In the genomic region with DNA sequence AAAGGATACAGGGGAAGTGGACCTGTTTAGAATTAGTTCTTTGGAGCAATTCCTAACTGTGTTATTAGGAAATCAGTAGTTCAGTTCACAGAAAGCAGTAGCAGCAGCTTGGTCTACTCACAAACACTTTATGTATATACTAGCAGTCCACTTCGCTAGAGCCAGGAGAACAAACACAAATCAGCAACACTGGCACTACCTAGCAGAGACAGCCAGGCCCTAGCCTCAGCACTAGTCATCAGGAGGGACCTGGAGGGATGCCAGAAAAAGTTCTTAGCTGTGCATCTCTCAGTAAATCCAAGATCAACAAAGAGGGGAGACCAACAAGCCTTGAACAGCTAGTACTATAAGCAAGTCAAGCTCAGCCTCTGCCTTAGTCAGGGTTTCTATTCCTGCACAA, we compare ENCODE assay signal across 18 mouse cellular contexts.
DNase-seq lines count a peak whose midpoint lies in the region; ATAC-seq and TF ChIP-seq lines count a peak whose summit lies in the region.
"Had no signal": no experiment of that assay in that cellular context is flagged by ENCODE, and none has a peak within 500 bp of the region (broad histone marks: within the 10 kb centered on the region; RNA-seq: fewer than 3 reads in every experiment).

No protein-coding gene starts in this region.

- H3K36me3 ChIP-seq in lung, embryonic 15.5 days = no peaks in the 10 kb centered on the region
- H3K36me3 ChIP-seq in lung, postnatal 0 days (ENCODE audit: insufficient read depth, low read length) = no peaks in the 10 kb centered on the region; the same call in 1 of the 2 replicates
- no peaks in the 10 kb centered on the region for H3K36me3 ChIP-seq in forebrain, postnatal 0 days (ENCODE audit: insufficient read depth)
- H3K36me3 ChIP-seq: embryonic facial prominence, embryonic 10.5 days; embryonic facial prominence, embryonic 12.5 days; forebrain, embryonic 15.5 days had no signal

- no peak for DNase-seq in lung, postnatal 14 days
- DNase-seq in lung, postnatal 0 days (ENCODE audit: low spot score) = peak; percentile 42
- no peak for DNase-seq in lung, adult 2 months
- DNase-seq in brain, embryonic 14.5 days (ENCODE audit: low read depth) = peak; percentile 9
- DNase-seq in forebrain, postnatal 0 days = no peak
- DNase-seq: adrenal gland, adult 2 months; adrenal gland, postnatal 10 days; adrenal gland, postnatal 25 days; cerebellum, adult 11-12 months; cerebellum, adult 2 months; cerebellum, adult 9-10 months; cerebellum, postnatal 10 days; cerebellum, postnatal 25 days had no signal

- WGBS in lung, embryonic 15.5 days = 44% methylated on average over 1 of the region's 1 CpGs
- WGBS in lung, postnatal 0 days = 42% methylated on average over 1 of the region's 1 CpGs
- WGBS in lung, adult 2 months = 37% methylated on average over 1 of the region's 1 CpGs
- WGBS in forebrain, postnatal 0 days = 85% methylated on average over 1 of the region's 1 CpGs

- peak; percentile 89 for ATAC-seq in lung, embryonic 15.5 days (ENCODE audit: borderline replicate concordance, extremely low read depth, low FRiP score, low TSS enrichment)
- ATAC-seq in lung, postnatal 0 days = peak; percentile 77
- no peak for ATAC-seq in forebrain, postnatal 0 days
- ATAC-seq: forebrain, embryonic 13.5 days; forebrain, embryonic 15.5 days had no signal

- no peaks in the 10 kb centered on the region for H3K4me1 ChIP-seq in lung, embryonic 15.5 days
- no peaks in the 10 kb centered on the region for H3K4me1 ChIP-seq in lung, postnatal 0 days (ENCODE audit: insufficient read depth, low read depth, low read length)
- no peaks in the 10 kb centered on the region for H3K4me1 ChIP-seq in lung, adult 2 months (ENCODE audit: control insufficient read depth, insufficient read depth, low read length)
- H3K4me1 ChIP-seq in forebrain, postnatal 0 days (ENCODE audit: insufficient read depth) = no peaks in the 10 kb centered on the region
- H3K4me1 ChIP-seq: embryonic facial prominence, embryonic 10.5 days; embryonic facial prominence, embryonic 12.5 days; forebrain, embryonic 13.5 days; forebrain, embryonic 15.5 days had no signal

- no peak for TF ChIP-seq EP300 in lung, postnatal 0 days (IDR thresholded peaks at IDR 0.05)

- H3K27me3 ChIP-seq in lung, embryonic 15.5 days = no peaks in the 10 kb centered on the region
- H3K27me3 ChIP-seq in lung, postnatal 0 days (replicated peaks; ENCODE audit: insufficient read depth, low read length) = no peaks in the 10 kb centered on the region
- no peaks in the 10 kb centered on the region for H3K27me3 ChIP-seq in forebrain, postnatal 0 days (ENCODE audit: insufficient read depth, low read length)
- H3K27me3 ChIP-seq: embryonic facial prominence, embryonic 12.5 days; forebrain, embryonic 13.5 days; forebrain, embryonic 15.5 days had no signal

- no peak overlapping the region for H3K9ac ChIP-seq in lung, embryonic 15.5 days
- no peak overlapping the region for H3K9ac ChIP-seq in lung, postnatal 0 days (replicated peaks; ENCODE audit: low read depth)
- H3K9ac ChIP-seq in forebrain, postnatal 0 days = no peak overlapping the region
- H3K9ac ChIP-seq: embryonic facial prominence, embryonic 12.5 days; forebrain, embryonic 13.5 days; forebrain, embryonic 15.5 days had no signal

- no peak overlapping the region for H3K4me2 ChIP-seq in lung, embryonic 15.5 days
- no peak overlapping the region for H3K4me2 ChIP-seq in lung, postnatal 0 days (replicated peaks; ENCODE audit: low read depth, low read length)
- no peak overlapping the region for H3K4me2 ChIP-seq in forebrain, postnatal 0 days (ENCODE audit: low read depth)
- H3K4me2 ChIP-seq: embryonic facial prominence, embryonic 12.5 days; forebrain, embryonic 13.5 days; forebrain, embryonic 15.5 days had no signal

- no peak overlapping the region for H3K4me3 ChIP-seq in lung, embryonic 15.5 days
- no peak overlapping the region for H3K4me3 ChIP-seq in lung, postnatal 0 days (ENCODE audit: low read depth, low read length)
- H3K4me3 ChIP-seq in lung, adult 2 months (replicated peaks; ENCODE audit: extremely low read depth, low read depth, low read length) = no peak overlapping the region
- no peak overlapping the region for H3K4me3 ChIP-seq in forebrain, postnatal 0 days (ENCODE audit: low read depth, low read length)
- H3K4me3 ChIP-seq: embryonic facial prominence, embryonic 10.5 days; embryonic facial prominence, embryonic 12.5 days; forebrain, embryonic 13.5 days; forebrain, embryonic 15.5 days had no signal

- no peaks in the 10 kb centered on the region for H3K9me3 ChIP-seq in lung, embryonic 15.5 days
- no peaks in the 10 kb centered on the region for H3K9me3 ChIP-seq in lung, postnatal 0 days (ENCODE audit: low read length)
- H3K9me3 ChIP-seq in forebrain, postnatal 0 days (ENCODE audit: low read length) = no peaks in the 10 kb centered on the region
- H3K9me3 ChIP-seq: embryonic facial prominence, embryonic 10.5 days; embryonic facial prominence, embryonic 12.5 days; forebrain, embryonic 13.5 days; forebrain, embryonic 15.5 days had no signal

- no peak overlapping the region for H3K27ac ChIP-seq in lung, embryonic 15.5 days
- H3K27ac ChIP-seq in lung, postnatal 0 days (ENCODE audit: low read length) = no peak overlapping the region
- no peak overlapping the region for H3K27ac ChIP-seq in forebrain, postnatal 0 days (ENCODE audit: low read depth, low read length)
- H3K27ac ChIP-seq: embryonic facial prominence, embryonic 10.5 days; embryonic facial prominence, embryonic 12.5 days; forebrain, embryonic 13.5 days; forebrain, embryonic 15.5 days had no signal

- no peak for TF ChIP-seq POLR2A in lung, adult 2 months (IDR thresholded peaks at IDR 0.05; ENCODE audit: borderline replicate concordance, extremely low read depth, low read depth, low read length)
- no peak for TF ChIP-seq POLR2A in brain, embryonic 14.5 days (IDR thresholded peaks at IDR 0.05; ENCODE audit: borderline replicate concordance, extremely low read depth, insufficient read depth, insufficient read length, poor library complexity, severe bottlenecking)

- TF ChIP-seq CTCF in lung, postnatal 0 days (IDR thresholded peaks at IDR 0.05) = no peak
- no peak for TF ChIP-seq CTCF in lung, adult 2 months (IDR thresholded peaks at IDR 0.05; ENCODE audit: insufficient read depth, low read length)
- no peak for TF ChIP-seq CTCF in brain, embryonic 14.5 days (IDR thresholded peaks at IDR 0.05; ENCODE audit: borderline replicate concordance, extremely low read depth, insufficient read depth, insufficient read length)
- no peak for TF ChIP-seq CTCF in forebrain, postnatal 0 days (IDR thresholded peaks at IDR 0.05; ENCODE audit: low read depth)

Comparison
In these comparisons a context has a peak if more than half of its experiments do, and no peak if none do; other contexts are left out.
1. DNase-seq: peak in lung, postnatal 0 days (single experiment) and brain, embryonic 14.5 days (single experiment); none in lung, postnatal 14 days (single experiment), lung, adult 2 months (single experiment) and forebrain, postnatal 0 days (single experiment).